Mouse (Mus musculus): ENCODE data around the gene Olfr1475. TPM values are rescaled to one million over a fixed set of nuclear protein-coding genes. Genes with fewer than 3 reads are reported as not detected.
"Not testable (repeated sequence)": the region's sequence is repeated elsewhere in the genome, so short reads cannot be mapped to it uniquely, and the experiment has no call there.

Gene Olfr1475
- total RNA-seq (2014; rRNA removed) (not detected in 2 replicates), polyA plus RNA-seq (2015; fragmentation: Nextera tagmentation; extraction: Ambion mirVana) (not detected in 2 replicates)

DNA sequence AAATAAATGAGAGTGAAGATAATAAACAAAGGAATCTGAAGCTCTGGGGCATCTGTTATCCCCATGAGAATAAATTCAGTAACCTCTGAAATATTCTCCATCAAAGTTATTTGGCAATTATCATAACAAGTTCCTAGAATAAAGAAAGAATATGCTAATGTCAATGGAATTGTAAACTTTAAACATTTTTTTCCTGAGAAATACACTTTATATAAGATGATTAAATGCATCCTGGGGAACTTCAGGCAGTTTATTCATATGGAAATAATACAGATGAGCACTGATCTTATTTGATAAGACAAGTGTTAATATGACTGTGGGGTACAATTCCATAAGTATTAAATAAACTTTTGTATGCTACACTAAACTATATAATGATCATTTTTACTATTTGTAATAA lies at the start of gene Olfr1475:
Olfr1475 (minus strand) TSS at position 101 of the 400 bp plus-strand sequence.
- Histone ChIP-seq H3K27me3 (ENCODE audit: insufficient read depth, low read length) (no peaks in the 10 kb centered on the region), H3K4me2 (ENCODE audit: low read depth, low read length, poor library complexity, severe bottlenecking) (no peak within 1 kb of the TSS), H3K9me3 (ENCODE audit: low read length) (no peaks in the 10 kb centered on the region), H3K36me3 (ENCODE audit: insufficient read depth, low read length) (no peaks in the 10 kb centered on the region), H3K9ac (replicated peaks; ENCODE audit: low read length, poor library complexity, severe bottlenecking) (no peak within 1 kb of the TSS), H3K4me3 (ENCODE audit: low read depth, low read length) (no peak within 1 kb of the TSS), H3K4me1 (ENCODE audit: insufficient read depth, low read length) (no peaks in the 10 kb centered on the region), H3K27ac (ENCODE audit: low read depth, low read length) (no peak within 1 kb of the TSS)
- DNase-seq (ENCODE audit: low spot score) (no peak), ATAC-seq (ENCODE audit: low FRiP score) (no peak)
- TF ChIP-seq CTCF (IDR thresholded peaks at IDR 0.05): no peak

DNA sequence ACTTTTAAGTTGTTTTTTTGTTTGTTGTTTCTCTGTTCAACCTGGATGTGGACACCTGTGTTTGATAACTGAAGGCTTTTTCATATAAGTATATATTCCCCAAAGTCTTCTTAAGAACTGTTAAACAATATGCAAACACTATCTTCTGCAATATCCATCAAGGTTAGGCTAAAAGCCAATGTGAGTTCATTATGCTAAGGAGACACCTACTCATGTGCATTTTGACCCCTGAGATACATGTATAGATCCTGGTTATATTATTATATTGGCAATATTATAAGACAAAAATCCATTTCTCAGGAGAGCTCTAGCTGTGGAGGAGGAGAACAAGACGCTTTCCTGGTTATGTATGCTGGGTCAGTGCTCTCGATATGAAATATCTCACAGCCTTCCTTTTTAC lies 47.6 kb upstream of the Olfr1475 start, which contains the start of gene Olfr1480:
Olfr1480 (plus strand) TSS at position 301 of the 400 bp plus-strand sequence.
- Histone ChIP-seq H3K9me3 (ENCODE audit: low read length) (0 out of 2 replicates have a peak, but pooled peaks cover 9% of the 10 kb centered on the region), H3K27ac (ENCODE audit: low read depth, low read length) (no peak within 1 kb of the TSS), H3K36me3 (ENCODE audit: insufficient read depth, low read length) (no peaks in the 10 kb centered on the region), H3K27me3 (ENCODE audit: insufficient read depth, low read length) (no peaks in the 10 kb centered on the region), H3K4me2 (ENCODE audit: low read depth, low read length, poor library complexity, severe bottlenecking) (no peak within 1 kb of the TSS), H3K9ac (replicated peaks; ENCODE audit: low read length, poor library complexity, severe bottlenecking) (no peak within 1 kb of the TSS), H3K4me1 (ENCODE audit: insufficient read depth, low read length) (no peaks in the 10 kb centered on the region), H3K4me3 (ENCODE audit: low read depth, low read length) (no peak within 1 kb of the TSS)
- DNase-seq (ENCODE audit: low spot score): no peak
- TF ChIP-seq CTCF (IDR thresholded peaks at IDR 0.05): no peak
- no peak for ATAC-seq (ENCODE audit: low FRiP score)
- 79% methylated on average over 2 of the region's 2 CpGs for WGBS

DNA sequence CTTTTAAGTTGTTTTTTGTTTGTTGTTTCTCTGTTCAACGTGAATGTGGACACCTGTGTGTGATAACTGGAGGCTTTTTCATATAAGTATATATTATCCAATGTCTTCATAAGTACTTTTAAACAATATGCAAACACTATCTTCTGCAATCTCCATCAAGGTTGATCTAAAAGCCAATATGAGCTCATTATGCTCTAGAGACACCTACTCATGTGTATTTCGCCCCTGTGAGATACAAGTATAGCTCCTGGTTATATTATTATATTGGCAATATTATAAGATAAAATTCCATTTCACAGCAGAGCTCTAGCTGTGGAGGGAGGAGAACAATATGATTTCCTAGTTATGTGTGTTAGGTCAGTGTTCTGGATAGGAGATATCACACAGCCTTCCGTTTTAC lies 20.2 kb upstream of the Olfr1475 start, which contains the start of gene Olfr1477:
Olfr1477 (plus strand) TSS at position 301 of the 400 bp plus-strand sequence.
- ATAC-seq (ENCODE audit: low FRiP score) (no peak), DNase-seq (ENCODE audit: low spot score) (no peak)
- Histone ChIP-seq H3K27me3 (ENCODE audit: insufficient read depth, low read length) (no peaks in the 10 kb centered on the region), H3K9me3 (ENCODE audit: low read length) (0 out of 2 replicates have a peak, but pooled peaks cover 8% of the 10 kb centered on the region), H3K36me3 (ENCODE audit: insufficient read depth, low read length) (no peaks in the 10 kb centered on the region), H3K27ac (ENCODE audit: low read depth, low read length) (no peak within 1 kb of the TSS), H3K4me3 (ENCODE audit: low read depth, low read length) (no peak within 1 kb of the TSS), H3K4me2 (ENCODE audit: low read depth, low read length, poor library complexity, severe bottlenecking) (no peak within 1 kb of the TSS), H3K9ac (replicated peaks; ENCODE audit: low read length, poor library complexity, severe bottlenecking) (no peak within 1 kb of the TSS), H3K4me1 (ENCODE audit: insufficient read depth, low read length) (no peaks in the 10 kb centered on the region)
- 65% methylated on average over 3 of the region's 3 CpGs for WGBS
- TF ChIP-seq CTCF (IDR thresholded peaks at IDR 0.05): no peak

DNA sequence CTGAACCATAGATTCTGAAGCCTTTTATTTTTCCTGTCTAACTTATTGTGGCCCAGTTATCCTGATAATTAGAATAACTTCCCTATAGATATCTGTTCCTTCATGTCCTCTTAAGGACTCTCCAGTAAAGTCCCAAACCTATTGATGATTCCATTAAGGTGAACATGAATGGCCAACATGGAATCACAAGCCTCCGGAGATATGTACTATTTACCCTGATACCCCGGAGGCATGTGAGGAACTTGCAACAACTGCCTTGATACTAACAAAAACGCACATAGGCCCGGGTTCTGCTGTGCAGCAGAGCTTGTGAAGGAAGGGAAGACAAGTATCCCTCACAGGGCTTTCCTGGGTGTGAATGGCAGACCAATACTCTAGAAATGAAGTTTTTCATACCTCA lies 10.7 kb downstream of the Olfr1475 start, which contains the start of gene Olfr1474:
Olfr1474 (plus strand) TSS at position 301 of the 400 bp plus-strand sequence.
- not testable (repeated sequence) for H3K36me3 ChIP-seq (ENCODE audit: insufficient read depth, low read length)
- WGBS: 84% methylated on average over 4 of the region's 4 CpGs

DNA sequence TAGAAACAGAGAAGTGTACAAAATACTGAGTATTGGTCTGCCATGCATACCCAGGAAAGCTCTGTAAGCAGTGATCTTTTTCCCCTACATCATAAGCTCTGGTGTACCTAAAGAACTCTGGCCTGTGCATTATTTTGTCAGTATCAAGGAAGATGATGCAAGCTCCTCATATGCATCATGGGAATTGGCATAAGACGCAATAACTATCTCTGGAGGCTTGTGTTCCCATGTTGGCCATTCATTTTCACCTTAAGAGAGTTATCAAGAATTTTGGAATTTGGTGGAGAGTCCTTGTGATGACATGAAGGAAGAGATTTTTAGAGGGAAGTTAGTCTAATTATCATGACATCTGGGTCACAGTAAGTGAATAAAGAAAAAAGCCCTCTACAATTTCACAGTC lies 24.0 kb downstream of the Olfr1475 start, which contains the start of gene Olfr1472:
Olfr1472 (minus strand) TSS at position 101 of the 400 bp plus-strand sequence.
- no peaks in the 10 kb centered on the region for H3K4me1 ChIP-seq (ENCODE audit: insufficient read depth, low read length)
- TF ChIP-seq CTCF (IDR thresholded peaks at IDR 0.05): no peak
- H3K4me2 ChIP-seq (ENCODE audit: low read depth, low read length, poor library complexity, severe bottlenecking): no peak within 1 kb of the TSS
- 78% methylated on average over 1 of the region's 1 CpGs for WGBS
- H3K27ac ChIP-seq (ENCODE audit: low read depth, low read length): no peak within 1 kb of the TSS
- ATAC-seq (ENCODE audit: low FRiP score) (no peak), DNase-seq (ENCODE audit: low spot score) (no peak)
- H3K27me3 ChIP-seq (ENCODE audit: insufficient read depth, low read length): no peaks in the 10 kb centered on the region
- H3K4me3 ChIP-seq (ENCODE audit: low read depth, low read length): no peak within 1 kb of the TSS
- H3K9me3 ChIP-seq (ENCODE audit: low read length): 0 out of 2 replicates have a peak, but pooled peaks cover 4% of the 10 kb centered on the region
- H3K36me3 ChIP-seq (ENCODE audit: insufficient read depth, low read length): no peaks in the 10 kb centered on the region
- H3K9ac ChIP-seq (replicated peaks; ENCODE audit: low read length, poor library complexity, severe bottlenecking): no peak within 1 kb of the TSS

More for the DNA sequence above, 10.7 kb downstream of the Olfr1475 start, which contains the start of gene Olfr1474:
- H3K27ac ChIP-seq (ENCODE audit: low read depth, low read length); H3K4me1 ChIP-seq (ENCODE audit: insufficient read depth, low read length); H3K9me3 ChIP-seq (ENCODE audit: low read length); H3K4me3 ChIP-seq (ENCODE audit: low read depth, low read length); H3K9ac ChIP-seq (replicated peaks; ENCODE audit: low read length, poor library complexity, severe bottlenecking); H3K4me2 ChIP-seq (ENCODE audit: low read depth, low read length, poor library complexity, severe bottlenecking); ATAC-seq (ENCODE audit: low FRiP score); H3K27me3 ChIP-seq (ENCODE audit: insufficient read depth, low read length); DNase-seq (ENCODE audit: low spot score): not testable (repeated sequence)

DNA sequence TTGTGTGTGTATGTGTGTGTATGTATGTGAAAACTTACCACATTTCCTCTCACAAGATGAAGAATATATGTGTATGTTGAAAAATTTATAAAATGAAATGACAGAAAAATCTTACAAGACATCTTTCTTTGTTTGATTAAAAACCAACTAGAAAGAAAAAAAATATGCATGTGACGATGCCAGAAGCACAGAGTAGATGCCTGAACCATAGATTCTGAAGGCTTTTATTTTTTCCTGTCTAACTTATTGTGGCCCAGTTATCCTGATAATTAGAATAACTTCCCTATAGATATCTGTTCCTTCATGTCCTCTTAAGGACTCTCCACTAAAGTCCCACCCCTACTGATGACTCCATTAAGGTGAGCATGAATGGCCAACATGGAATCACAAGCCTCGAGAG lies 36.9 kb downstream of the Olfr1475 start, which contains the start of gene Olfr1471:
Olfr1471 (plus strand) TSS at position 301 of the 400 bp plus-strand sequence.
- not testable (repeated sequence) for DNase-seq (ENCODE audit: low spot score); H3K27me3 ChIP-seq (ENCODE audit: insufficient read depth, low read length); H3K27ac ChIP-seq (ENCODE audit: low read depth, low read length); H3K9me3 ChIP-seq (ENCODE audit: low read length); H3K36me3 ChIP-seq (ENCODE audit: insufficient read depth, low read length); H3K4me1 ChIP-seq (ENCODE audit: insufficient read depth, low read length); H3K9ac ChIP-seq (replicated peaks; ENCODE audit: low read length, poor library complexity, severe bottlenecking); ATAC-seq (ENCODE audit: low FRiP score); H3K4me3 ChIP-seq (ENCODE audit: low read depth, low read length); H3K4me2 ChIP-seq (ENCODE audit: low read depth, low read length, poor library complexity, severe bottlenecking)
- 68% methylated on average over 2 of the region's 2 CpGs for WGBS

Other genes starting within 250 kb of the Olfr1475 start
- gene Olfr1463, start 248.9 kb downstream of the Olfr1475 start, total RNA-seq (2014; rRNA removed): not detected in 2 replicates
- not detected in 2 replicates for gene Olfr1463, start 248.9 kb downstream of the Olfr1475 start, polyA plus RNA-seq (2015; fragmentation: Nextera tagmentation; extraction: Ambion mirVana)
- not detected in 2 replicates for gene Olfr1465, start 164.7 kb downstream of the Olfr1475 start, total RNA-seq (2014; rRNA removed)
- gene Olfr1465, start 164.7 kb downstream of the Olfr1475 start, polyA plus RNA-seq (2015; fragmentation: Nextera tagmentation; extraction: Ambion mirVana): not detected in 2 replicates
- not detected in 2 replicates for gene Olfr1466, start 141.3 kb downstream of the Olfr1475 start, total RNA-seq (2014; rRNA removed)
- not detected in 2 replicates for gene Olfr1466, start 141.3 kb downstream of the Olfr1475 start, polyA plus RNA-seq (2015; fragmentation: Nextera tagmentation; extraction: Ambion mirVana)
- not detected in 2 replicates for gene Olfr1467, start 118.0 kb downstream of the Olfr1475 start, total RNA-seq (2014; rRNA removed)
- not detected in 2 replicates for gene Olfr1467, start 118.0 kb downstream of the Olfr1475 start, polyA plus RNA-seq (2015; fragmentation: Nextera tagmentation; extraction: Ambion mirVana)
- not detected in 2 replicates for gene Olfr1469, start 72.3 kb downstream of the Olfr1475 start, total RNA-seq (2014; rRNA removed)
- gene Olfr1469, start 72.3 kb downstream of the Olfr1475 start, polyA plus RNA-seq (2015; fragmentation: Nextera tagmentation; extraction: Ambion mirVana): not detected in 2 replicates
- gene Olfr1471, start 36.8 kb downstream of the Olfr1475 start, total RNA-seq (2014; rRNA removed): not detected in 2 replicates
- not detected in 2 replicates for gene Olfr1471, start 36.8 kb downstream of the Olfr1475 start, polyA plus RNA-seq (2015; fragmentation: Nextera tagmentation; extraction: Ambion mirVana)
- not detected in 2 replicates for gene Olfr1472, start 24.1 kb downstream of the Olfr1475 start, total RNA-seq (2014; rRNA removed)
- not detected in 2 replicates for gene Olfr1472, start 24.1 kb downstream of the Olfr1475 start, polyA plus RNA-seq (2015; fragmentation: Nextera tagmentation; extraction: Ambion mirVana)
- gene Olfr1474, start 10.6 kb downstream of the Olfr1475 start, total RNA-seq (2014; rRNA removed): not detected in 2 replicates
- not detected in 2 replicates for gene Olfr1474, start 10.6 kb downstream of the Olfr1475 start, polyA plus RNA-seq (2015; fragmentation: Nextera tagmentation; extraction: Ambion mirVana)
- not detected in 2 replicates for gene Olfr1477, start 20.4 kb upstream of the Olfr1475 start, total RNA-seq (2014; rRNA removed)
- not detected in 2 replicates for gene Olfr1477, start 20.4 kb upstream of the Olfr1475 start, polyA plus RNA-seq (2015; fragmentation: Nextera tagmentation; extraction: Ambion mirVana)
- not detected in 2 replicates for gene Olfr1480, start 47.7 kb upstream of the Olfr1475 start, total RNA-seq (2014; rRNA removed)
- gene Olfr1480, start 47.7 kb upstream of the Olfr1475 start, polyA plus RNA-seq (2015; fragmentation: Nextera tagmentation; extraction: Ambion mirVana): not detected in 2 replicates
- not detected in 2 replicates for gene Olfr1484, start 103.3 kb upstream of the Olfr1475 start, total RNA-seq (2014; rRNA removed)
- not detected in 2 replicates for gene Olfr1484, start 103.3 kb upstream of the Olfr1475 start, polyA plus RNA-seq (2015; fragmentation: Nextera tagmentation; extraction: Ambion mirVana)
- not detected in 2 replicates for gene Olfr1487, start 137.2 kb upstream of the Olfr1475 start, total RNA-seq (2014; rRNA removed)
- gene Olfr1487, start 137.2 kb upstream of the Olfr1475 start, polyA plus RNA-seq (2015; fragmentation: Nextera tagmentation; extraction: Ambion mirVana): not detected in 2 replicates
- not detected in 2 replicates for gene Olfr1489, start 151.4 kb upstream of the Olfr1475 start, total RNA-seq (2014; rRNA removed)
- gene Olfr1489, start 151.4 kb upstream of the Olfr1475 start, polyA plus RNA-seq (2015; fragmentation: Nextera tagmentation; extraction: Ambion mirVana): not detected in 2 replicates
- gene Olfr1490, start 170.9 kb upstream of the Olfr1475 start, total RNA-seq (2014; rRNA removed): not detected in 2 replicates
- not detected in 2 replicates for gene Olfr1490, start 170.9 kb upstream of the Olfr1475 start, polyA plus RNA-seq (2015; fragmentation: Nextera tagmentation; extraction: Ambion mirVana)
- gene Olfr1491, start 217.1 kb upstream of the Olfr1475 start, total RNA-seq (2014; rRNA removed): not detected in 2 replicates
- not detected in 2 replicates for gene Olfr1491, start 217.1 kb upstream of the Olfr1475 start, polyA plus RNA-seq (2015; fragmentation: Nextera tagmentation; extraction: Ambion mirVana)
- not detected in 2 replicates for gene Olfr1493-ps1, start 243.1 kb upstream of the Olfr1475 start, total RNA-seq (2014; rRNA removed)
- gene Olfr1493-ps1, start 243.1 kb upstream of the Olfr1475 start, polyA plus RNA-seq (2015; fragmentation: Nextera tagmentation; extraction: Ambion mirVana): not detected in 2 replicates